Mouse (Mus musculus) CH12.LX (cell line): ENCODE results near the gene Zcchc7. TPM values are rescaled to one million over a fixed set of nuclear protein-coding genes. Genes with fewer than 3 reads are reported as not detected.

ENCODE experiments used
- DNase-seq: peaks from one replicate; pipeline ENCODE4 v3.0.0-alpha.2; 2013; ENCODE audit errors: extremely low read depth
- H3K27ac ChIP-seq: 2 replicates; pipeline ENCODE4 v1.5.1; 2012; ENCODE audit warnings: low read depth, mild to moderate bottlenecking, control low read depth, moderate library complexity; ENCODE audit not compliant: insufficient read depth
- H3K27me3 ChIP-seq: replicated peaks from 2 replicates; pipeline ENCODE3; 2012; ENCODE audit warnings: inconsistent platforms
- H3K36me3 ChIP-seq, 2 experiments: replicated peaks in 1 of 2; 2 replicates each; pipeline versions ENCODE3 to v1.6.1; 2012; ENCODE audit warnings: inconsistent platforms in 1 of 2, low read length in 1 of 2, mild to moderate bottlenecking in 1 of 2, mixed read lengths in 1 of 2, moderate library complexity in 1 of 2; ENCODE audit not compliant: control insufficient read depth in 1 of 2, insufficient read depth in 1 of 2
- H3K4me1 ChIP-seq, 2 experiments: 2 replicates each; pipeline ENCODE4 v1.6.1; 2012; ENCODE audit warnings: inconsistent platforms in 1 of 2, moderate library complexity in 1 of 2; ENCODE audit not compliant: insufficient read depth in 2 of 2, control insufficient read depth in 1 of 2
- H3K4me2 ChIP-seq: 2 replicates; pipeline ENCODE4 v1.6.1; 2012; ENCODE audit warnings: low read depth, mild to moderate bottlenecking, control low read depth; ENCODE audit not compliant: poor library complexity, insufficient read depth, severe bottlenecking
- H3K4me3 ChIP-seq, 3 experiments: fragments of 150-350 bp in 1 of 3; sonication (generic) in 1 of 3; replicated peaks in 1 of 3; 2 replicates each; pipeline versions ENCODE3 to v1.5.1; 2011 to 2012; ENCODE audit warnings: low read depth in 2 of 3, low read length in 2 of 3, mild to moderate bottlenecking in 2 of 3, moderate library complexity in 2 of 3, control low read depth in 1 of 3, improper control_type of control experiment in 1 of 3, inconsistent platforms in 1 of 3, mixed read lengths in 1 of 3; ENCODE audit not compliant: poor library complexity in 1 of 3
- H3K79me2 ChIP-seq: replicated peaks from 2 replicates; pipeline ENCODE4 v1.6.1; 2012; ENCODE audit warnings: mild to moderate bottlenecking, moderate library complexity; ENCODE audit not compliant: control insufficient read depth, poor library complexity, insufficient read depth, severe bottlenecking; ENCODE audit errors: extremely low read depth
- H3K9ac ChIP-seq: 2 replicates; pipeline ENCODE4 v1.6.1; 2012; ENCODE audit warnings: low read depth, mild to moderate bottlenecking, control low read depth, moderate library complexity; ENCODE audit not compliant: insufficient read depth
- H3K9me3 ChIP-seq: replicated peaks from 2 replicates; pipeline ENCODE3; 2012; ENCODE audit warnings: low read length, inconsistent platforms, mixed read lengths
- CHD1 ChIP-seq: IDR thresholded peaks from 2 replicates; pipeline ENCODE4 v1.6.1; 2012; ENCODE audit warnings: low read depth, low read length, improper control_type of control experiment, inconsistent platforms
- ELF1 ChIP-seq: IDR thresholded peaks from 2 replicates; pipeline ENCODE4 v1.6.1; 2014; ENCODE audit warnings: low read depth, mild to moderate bottlenecking, inconsistent platforms, low read length, improper control_type of control experiment
- ETS1 ChIP-seq: conservative IDR thresholded peaks from 2 replicates; pipeline ENCODE4 v1.6.1; 2012; ENCODE audit warnings: low read depth, mild to moderate bottlenecking, inconsistent platforms, low read length, improper control_type of control experiment, moderate library complexity
- IRF4 ChIP-seq: IDR thresholded peaks from 2 replicates; pipeline ENCODE4 v1.6.1; 2014; ENCODE audit warnings: low read depth, mild to moderate bottlenecking, inconsistent platforms, low read length, improper control_type of control experiment
- JUND ChIP-seq: conservative IDR thresholded peaks from 2 replicates; pipeline ENCODE4 v1.6.1; 2011; ENCODE audit warnings: low read depth, low read length, improper control_type of control experiment
- MAX ChIP-seq: IDR thresholded peaks from 2 replicates; pipeline ENCODE4 v1.6.1; 2011; ENCODE audit warnings: low read length, improper control_type of control experiment
- MAZ ChIP-seq: IDR thresholded peaks from 2 replicates; pipeline ENCODE4 v1.6.1; 2012; ENCODE audit warnings: low read depth, mild to moderate bottlenecking, inconsistent platforms, low read length, improper control_type of control experiment, moderate library complexity
- MEF2A ChIP-seq: IDR thresholded peaks from 2 replicates; pipeline ENCODE4 v1.6.1; 2014; ENCODE audit warnings: low read depth, mild to moderate bottlenecking, inconsistent platforms, low read length, improper control_type of control experiment, borderline replicate concordance
- MYC ChIP-seq: IDR thresholded peaks from 2 replicates; pipeline ENCODE4 v1.6.1; 2011; ENCODE audit warnings: low read depth, mild to moderate bottlenecking, improper control_type of control experiment, low read length
- NELFE ChIP-seq: IDR thresholded peaks from 2 replicates; pipeline ENCODE4 v1.6.1; 2011; ENCODE audit warnings: low read depth, low read length, improper control_type of control experiment
- PAX5 ChIP-seq: IDR thresholded peaks from 2 replicates; pipeline ENCODE4 v1.6.1; 2012; ENCODE audit warnings: low read length, inconsistent platforms, mixed read lengths
- RAD21 ChIP-seq: IDR thresholded peaks from 2 replicates; pipeline ENCODE4 v1.6.1; 2011; ENCODE audit warnings: low read depth, mild to moderate bottlenecking, low read length, improper control_type of control experiment, moderate library complexity
- SMC3 ChIP-seq: IDR thresholded peaks from 2 replicates; pipeline ENCODE4 v1.6.1; 2011; ENCODE audit warnings: low read depth, low read length, improper control_type of control experiment
- TBP ChIP-seq: conservative IDR thresholded peaks from 2 replicates; pipeline ENCODE4 v1.6.1; 2011; ENCODE audit warnings: low read depth, low read length, improper control_type of control experiment
- UBTF ChIP-seq: IDR thresholded peaks from 2 replicates; pipeline ENCODE4 v1.6.1; 2012; ENCODE audit warnings: low read depth, mild to moderate bottlenecking, inconsistent platforms, low read length, improper control_type of control experiment, moderate library complexity
- USF2 ChIP-seq: conservative IDR thresholded peaks from 2 replicates; pipeline ENCODE4 v1.6.1; 2011; ENCODE audit warnings: low read depth, low read length, improper control_type of control experiment
- ZKSCAN1 ChIP-seq: IDR thresholded peaks from 2 replicates; pipeline ENCODE4 v1.6.1; 2012; ENCODE audit warnings: low read depth, inconsistent platforms, low read length, improper control_type of control experiment, borderline replicate concordance
- dilution Hi-C: fragments of 300-500 bp; cut with MboI; formaldehyde crosslinking; loops from 2 replicates; pipeline ENCODE4 v1.14.3; 2020; ENCODE audit warnings: low sequenced_read_pairs; ENCODE audit not compliant: extremely low pct_unique_long_range_greater_than_20kb, extremely low pct_ligation_motif_present
- in situ Hi-C: fragments of 300-500 bp; cut with MboI; formaldehyde crosslinking; loops from 3 replicates; pipeline ENCODE4 v1.14.3; 2019; ENCODE audit warnings: low sequenced_read_pairs, low pct_ligation_motif_present, low pct_unique_long_range_greater_than_20kb, mixed read lengths
- polyA plus RNA-seq: library from polyadenylated mRNA; unstranded; fragments of >175 nt; gene quantifications from 2 replicates; pipeline ENCODE4 v1.2.1, GENCODE M21; 2012; ENCODE audit warnings: low read depth; ENCODE audit not compliant: insufficient read length
- total RNA-seq, 2 experiments: library from RNA; depleted of rRNA; stranded (reverse); fragments of 300-350 nt in 1 of 2; fragments of >200 nt in 1 of 2; gene quantifications; 2 replicates each; pipeline ENCODE4 v1.2.3; 2012 to 2014

Gene Zcchc7
- total and polyA plus RNA-seq, 3 experiments: 21.0 to 27.6 (median 25.2) TPM

DNA sequence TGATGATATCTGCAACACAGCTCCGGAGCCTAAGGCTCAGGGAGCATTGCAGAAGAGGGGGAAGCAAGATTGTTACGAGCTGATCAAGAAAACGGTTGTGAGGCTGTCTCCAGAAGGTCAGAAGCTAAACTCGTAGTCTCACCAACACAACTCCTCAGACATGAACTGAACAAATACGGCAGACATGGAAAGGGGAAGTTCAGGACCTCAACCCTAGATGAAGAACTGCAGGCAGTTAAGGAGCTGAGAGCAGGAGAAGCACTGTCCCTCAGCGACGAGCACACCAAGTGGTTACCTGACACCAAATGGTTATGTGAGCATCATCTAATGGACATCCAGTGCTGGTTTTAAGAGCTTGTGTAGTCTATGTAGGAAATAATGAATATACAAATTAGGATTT, 60.9 kb downstream of the Zcchc7 start:
- peak; percentile 35 for DNase-seq
- Histone ChIP-seq H3K27me3 (no peaks in the 10 kb centered on the region), H3K27ac (no peak overlapping the region), H3K4me1 (peaks cover 0 to 51% of the 10 kb centered on the region in 2 experiments; a peak in 2 of 4 replicates), H3K9me3 (no peaks in the 10 kb centered on the region), H3K9ac (no peak overlapping the region), H3K4me2 (no peak overlapping the region), H3K36me3 (peaks cover 3 to 34% of the 10 kb centered on the region in 2 experiments), H3K4me3 (no peak overlapping the region), H3K79me2 (no peaks in the 10 kb centered on the region; the same call in none of the 2 replicates)
- TF ChIP-seq NELFE (no peak), MAZ (no peak), MAX (no peak), UBTF (no peak), JUND (no peak), SMC3 (no peak)
- in situ Hi-C loops (no loop called here), dilution Hi-C loops (no loop called here)

DNA sequence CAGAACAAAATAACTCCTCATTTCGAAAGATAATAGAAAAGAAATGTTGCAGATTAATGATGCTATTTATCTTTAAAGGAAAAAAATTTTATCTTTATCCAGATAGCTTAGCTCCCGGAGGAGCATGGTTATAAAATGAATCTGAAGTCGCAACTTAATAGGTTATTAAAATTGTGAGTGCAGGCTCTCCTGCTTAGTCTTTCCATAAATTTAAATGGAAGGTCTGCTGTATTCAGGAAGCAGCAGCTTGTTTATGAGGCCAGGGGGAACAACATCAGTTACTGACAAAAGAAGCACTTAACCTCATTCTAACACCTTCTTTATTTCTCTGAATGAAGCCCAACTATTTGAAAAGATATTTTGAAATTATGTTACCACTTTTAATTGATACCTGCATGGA, 74.9 kb downstream of the Zcchc7 start:
- dilution Hi-C loops (no loop called here), in situ Hi-C loops (no loop called here)
- Histone ChIP-seq H3K36me3 (peaks cover 0 to 14% of the 10 kb centered on the region in 2 experiments), H3K4me2 (no peak overlapping the region), H3K4me3 (no peak overlapping the region), H3K9ac (no peak overlapping the region), H3K4me1 (peaks cover 0 to 12% of the 10 kb centered on the region in 2 experiments; a peak in 2 of 4 replicates), H3K79me2 (0 out of 2 replicates have a peak, but pooled peaks cover 2% of the 10 kb centered on the region), H3K27ac (no peak overlapping the region), H3K9me3 (no peaks in the 10 kb centered on the region), H3K27me3 (no peaks in the 10 kb centered on the region)
- DNase-seq: no peak
- TF ChIP-seq MEF2A: no peak
- no peak for TF ChIP-seq ETS1
- no peak for TF ChIP-seq UBTF
- TF ChIP-seq NELFE: no peak
- TF ChIP-seq MAZ: no peak
- no peak for TF ChIP-seq USF2
- TF ChIP-seq CHD1: no peak
- TF ChIP-seq MYC: no peak
- no peak for TF ChIP-seq IRF4
- no peak for TF ChIP-seq ZKSCAN1
- TF ChIP-seq PAX5: no peak
- no peak for TF ChIP-seq RAD21
- no peak for TF ChIP-seq TBP
- no peak for TF ChIP-seq ELF1
- TF ChIP-seq JUND: no peak
- no peak for TF ChIP-seq MAX
